Mouse (Mus musculus) sigmoid colon, adult 10 weeks (tissue): Measurements from ENCODE around the gene Celsr1. TPM values are rescaled to one million over a fixed set of nuclear protein-coding genes. Genes with fewer than 3 reads are reported as not detected.

ENCODE experiments used
- polyA plus RNA-seq: library from polyadenylated mRNA; stranded (reverse); fragments of 350-450 nt; fragmentation: Illumina TruSeq; extraction: RNeasy Lipid Tissue Mini Kit (QIAGEN cat#74804); gene quantifications from one replicate; pipeline ENCODE4 v1.2.3, GENCODE M21; 2014; ENCODE audit warnings: low read depth, low replicate concordance

Gene Celsr1
- polyA plus RNA-seq = 1.8 TPM

DNA sequence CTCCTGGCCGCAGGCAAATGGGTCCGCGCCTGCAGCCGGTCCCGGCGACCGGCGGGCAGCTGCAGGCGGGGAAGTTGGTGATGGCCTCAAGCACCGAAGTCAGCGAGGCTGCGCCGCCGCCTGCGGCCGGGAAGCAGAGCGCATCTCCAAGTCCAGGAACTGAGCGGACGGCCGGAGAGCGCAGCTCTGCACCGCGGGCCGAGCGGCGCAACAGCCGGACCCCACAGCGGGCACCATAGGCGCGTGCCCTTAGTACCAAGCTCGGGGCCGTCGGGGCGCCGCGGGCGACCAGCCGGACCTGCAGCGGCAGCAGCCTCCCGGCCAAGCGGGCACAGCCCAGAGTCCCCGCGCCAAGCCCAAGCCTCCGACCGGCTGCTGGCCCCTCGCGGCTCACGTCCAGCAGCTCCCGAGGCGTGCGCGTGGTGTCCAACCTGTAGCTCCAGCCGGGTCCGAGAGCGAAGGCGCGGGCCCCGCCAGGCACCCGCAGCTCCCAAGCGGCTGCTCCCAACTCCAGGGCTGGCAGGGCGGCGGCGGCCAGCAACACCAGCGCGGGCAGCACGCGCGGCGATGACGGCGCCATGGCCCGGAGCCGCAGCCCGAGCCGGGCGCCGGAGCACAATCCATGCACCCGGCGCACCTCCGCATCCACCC, at the start of gene Celsr1:
Celsr1 (minus strand) TSS at position 587 of the 651 bp plus-strand sequence.

DNA sequence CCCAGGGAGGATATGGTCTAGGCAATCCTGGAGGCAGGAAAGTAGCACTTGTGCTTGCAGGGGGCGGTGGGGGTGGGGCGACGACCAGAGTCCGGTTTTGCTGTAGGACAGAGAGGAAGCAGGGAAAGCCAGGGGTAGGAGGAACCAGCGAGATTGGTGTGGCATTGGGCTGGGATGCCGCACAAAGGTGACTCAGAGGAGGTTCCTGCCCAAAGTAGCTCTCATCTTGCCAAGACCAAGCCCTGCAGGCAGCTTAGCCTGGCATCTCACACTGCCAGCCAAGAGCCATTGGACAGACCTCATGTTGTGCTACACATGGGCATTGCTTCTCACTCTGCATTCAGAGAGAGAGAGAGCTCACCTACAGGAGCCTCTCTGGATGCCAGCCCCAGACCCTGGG, 23.8 kb upstream of the Celsr1 start, which contains the start of gene Gramd4:
Gramd4 (plus strand) TSS at position 283 of the 400 bp plus-strand sequence.

DNA sequence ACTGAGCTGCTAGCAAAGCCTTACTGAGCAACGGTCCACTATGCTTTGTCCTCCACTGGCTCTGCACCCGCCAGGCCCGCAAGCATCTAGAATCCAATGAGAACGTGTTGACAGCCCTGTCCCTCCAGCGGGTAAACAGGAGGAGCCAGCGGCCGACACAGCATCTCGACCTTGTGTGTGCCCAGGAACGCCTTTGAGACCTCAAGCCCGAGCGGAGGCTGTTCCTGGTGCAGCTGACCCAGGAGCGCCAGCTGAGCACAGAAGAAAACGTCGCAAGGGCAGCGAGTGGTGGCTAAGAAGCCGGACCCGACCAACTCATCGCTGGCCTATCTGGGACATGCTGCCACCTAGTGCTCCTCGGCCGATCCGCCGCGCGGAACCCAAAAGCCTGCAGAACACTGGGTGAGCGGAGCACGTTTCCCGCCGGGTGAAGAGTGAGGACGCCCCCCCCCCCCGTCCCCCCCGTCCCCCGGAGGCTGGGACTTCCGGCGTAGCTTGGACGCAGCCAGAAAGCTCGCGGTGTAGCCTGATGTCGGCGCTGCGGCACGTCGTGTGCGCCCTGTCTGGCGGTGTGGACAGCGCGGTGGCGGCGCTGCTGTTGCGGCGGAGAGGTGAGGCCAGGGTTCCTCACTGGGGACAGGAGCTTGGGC, 154.6 kb downstream of the Celsr1 start, which contains the start of gene Trmu:
Trmu (plus strand) TSS at position 465 of the 650 bp plus-strand sequence.

DNA sequence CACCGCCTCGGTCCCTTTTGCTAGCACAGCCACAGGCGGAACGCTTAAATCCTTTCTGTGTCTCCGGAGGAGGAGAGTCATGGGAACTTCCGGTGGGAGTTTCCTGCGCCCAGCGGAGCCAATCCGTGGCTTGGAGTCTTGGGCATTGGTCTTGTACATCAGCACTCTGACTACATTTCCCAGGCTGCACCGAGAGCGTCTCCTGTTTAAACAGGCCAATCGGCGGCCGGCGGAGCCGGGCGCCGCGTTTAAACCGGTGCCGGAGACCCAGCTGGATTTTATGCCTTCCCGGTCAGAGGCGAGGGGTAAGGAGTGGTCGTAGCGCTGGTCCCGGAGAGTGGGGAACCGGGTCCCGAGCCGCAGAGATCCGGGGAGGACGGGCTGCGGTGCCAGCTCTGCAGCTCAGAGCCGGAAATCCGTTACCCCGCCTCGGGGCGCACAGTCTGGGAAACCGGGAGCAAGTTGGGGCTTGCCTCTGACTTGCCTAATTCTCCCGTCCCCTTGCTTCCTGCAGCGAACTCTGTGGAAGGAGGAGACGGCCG, 174.0 kb downstream of the Celsr1 start, which contains the start of gene Gtse1:
Gtse1 (plus strand) TSS at position 256 of the 542 bp plus-strand sequence.

Other genes with a start within 250 kb of the Celsr1 start
- 4.0 TPM for gene Cdpf1, start 222.1 kb downstream of the Celsr1 start, polyA plus RNA-seq
- gene Pkdrej, start 212.0 kb downstream of the Celsr1 start, polyA plus RNA-seq = 0.63 TPM
- gene Ttc38, start 201.5 kb downstream of the Celsr1 start, polyA plus RNA-seq = 16.7 TPM
- gene Gtse1, start 174.0 kb downstream of the Celsr1 start, polyA plus RNA-seq = not detected
- gene Trmu, start 154.5 kb downstream of the Celsr1 start, polyA plus RNA-seq = 11.0 TPM
- gene Gramd4, start 23.9 kb upstream of the Celsr1 start, polyA plus RNA-seq = 4.2 TPM
- 4.4 TPM for gene Cerk, start 152.4 kb upstream of the Celsr1 start, polyA plus RNA-seq
- 2.6 TPM for gene Tbc1d22a, start 180.7 kb upstream of the Celsr1 start, polyA plus RNA-seq